Mouse (Mus musculus): ENCODE results near the gene Tfeb. TPM values are rescaled to one million over a fixed set of nuclear protein-coding genes. Genes with fewer than 3 reads are reported as not detected.
A peak's percentile ranks its signal among the peaks of the same experiment; 100 is the strongest.

The Tfeb gene
- polyA plus RNA-seq, 1 experiment from 2014 or later = 2.9 TPM

DNA sequence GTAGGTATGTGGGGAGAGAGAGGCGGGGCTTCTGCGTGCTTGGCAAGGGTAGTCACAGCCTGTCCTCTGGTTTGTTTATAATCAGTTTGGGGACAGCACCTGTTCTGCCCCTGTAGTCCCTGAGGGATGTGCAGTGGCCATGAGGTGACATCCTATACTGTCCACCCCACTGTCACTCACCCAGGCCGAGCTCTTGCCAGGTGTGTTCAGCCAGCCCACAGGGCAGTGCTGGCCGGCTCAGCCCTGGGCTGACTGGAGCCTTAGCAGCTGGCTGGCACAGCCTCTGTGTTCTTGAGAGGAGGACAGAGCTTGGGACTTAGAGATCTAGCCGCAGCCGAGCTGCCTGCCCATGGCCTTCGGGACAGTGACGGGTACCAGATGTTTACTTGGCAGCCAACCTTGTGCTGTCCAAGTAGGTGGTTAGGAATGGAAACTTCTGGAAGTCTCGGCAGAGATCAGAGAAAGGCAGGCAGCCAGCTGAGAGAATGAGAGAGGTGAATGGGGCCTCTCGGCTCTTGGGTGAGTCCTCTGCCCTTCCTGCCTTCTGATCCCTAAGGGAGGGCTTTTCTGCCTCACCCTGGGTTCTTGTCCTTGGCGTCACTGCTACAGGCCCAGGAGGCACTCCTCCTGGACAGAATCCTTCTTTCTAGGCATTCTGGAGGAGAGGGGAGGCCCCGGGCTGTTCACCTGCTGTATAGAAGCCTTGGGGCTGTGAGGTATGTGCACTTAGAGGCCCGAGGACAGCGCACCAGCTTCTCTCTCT, 12.1 kb downstream of the Tfeb start:
- DNase-seq (ENCODE audit: low spot score) = no peak
- H3K4me1 ChIP-seq = peaks cover 16% of the 10 kb centered on the region; the same call in 1 of the 2 replicates
- H3K27ac ChIP-seq (replicated peaks) = no peak overlapping the region
- peaks cover 9% of the 10 kb centered on the region for H3K9me3 ChIP-seq
- no peak overlapping the region for H3K4me3 ChIP-seq
- no peaks in the 10 kb centered on the region for H3K36me3 ChIP-seq (replicated peaks)
- WGBS = 74% methylated on average over 14 of the region's 14 CpGs
- H3K27me3 ChIP-seq (replicated peaks; ENCODE audit: low read depth, poor library complexity, severe bottlenecking) = no peaks in the 10 kb centered on the region

DNA sequence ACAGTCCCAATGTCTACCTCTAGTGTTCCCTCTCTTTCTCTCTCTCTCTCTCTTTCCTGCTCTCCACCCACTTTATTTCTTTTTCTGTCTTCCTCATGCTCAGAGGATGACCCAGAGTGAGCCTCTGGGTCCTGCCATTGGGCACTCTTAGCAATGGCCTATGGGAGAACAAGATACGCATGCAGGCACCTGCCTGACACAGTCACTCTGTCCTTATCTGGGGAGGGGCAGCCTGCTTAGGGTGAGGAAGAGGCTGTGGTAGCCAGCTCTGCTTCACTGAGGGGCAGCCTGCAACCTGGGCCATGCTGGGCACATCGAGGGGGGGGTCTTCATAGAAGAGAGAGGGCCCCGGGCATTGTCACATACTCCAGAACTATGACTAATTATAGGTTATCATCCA, 12.8 kb downstream of the Tfeb start:
- no peaks in the 10 kb centered on the region for H3K27me3 ChIP-seq (replicated peaks; ENCODE audit: low read depth, poor library complexity, severe bottlenecking)
- no peak overlapping the region for H3K27ac ChIP-seq (replicated peaks)
- DNase-seq (ENCODE audit: low spot score) = no peak
- H3K4me3 ChIP-seq = no peak overlapping the region
- H3K4me1 ChIP-seq = peaks cover 16% of the 10 kb centered on the region; the same call in 1 of the 2 replicates
- H3K36me3 ChIP-seq (replicated peaks) = no peaks in the 10 kb centered on the region
- WGBS = 80% methylated on average over 3 of the region's 3 CpGs
- H3K9me3 ChIP-seq = peaks cover 9% of the 10 kb centered on the region

DNA sequence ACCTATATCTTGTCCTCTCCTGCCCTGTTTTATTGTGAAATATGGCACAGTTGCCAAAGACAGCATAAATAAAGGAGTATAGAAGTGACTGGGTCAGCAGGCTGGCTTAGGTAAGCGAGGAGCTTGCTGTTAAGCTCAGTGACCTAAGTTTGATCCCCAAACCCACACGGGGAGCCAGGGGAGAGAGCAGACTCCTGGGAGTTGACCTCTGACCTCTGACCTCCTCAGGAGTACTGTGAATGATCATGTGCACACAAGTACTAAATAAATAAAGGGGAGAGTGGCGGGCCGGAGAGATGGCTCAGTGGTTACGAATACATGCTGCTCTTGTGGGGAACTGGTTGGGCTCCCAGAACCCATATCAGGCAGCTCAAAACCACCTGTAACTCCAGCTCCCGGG, 13.3 kb downstream of the Tfeb start:
- Histone ChIP-seq H3K4me1 (peaks cover 16% of the 10 kb centered on the region; the same call in 1 of the 2 replicates), H3K27me3 (replicated peaks; ENCODE audit: low read depth, poor library complexity, severe bottlenecking) (no peaks in the 10 kb centered on the region), H3K36me3 (replicated peaks) (no peaks in the 10 kb centered on the region), H3K9me3 (0 out of 2 replicates have a peak, but pooled peaks cover 5% of the 10 kb centered on the region), H3K4me3 (no peak overlapping the region), H3K27ac (replicated peaks) (no peak overlapping the region)
- 43% methylated on average over 6 of the region's 6 CpGs for WGBS
- DNase-seq (ENCODE audit: low spot score) = no peak

GRCm38 (mm10) chr17:47751811-47752210, 15.0 kb downstream of the Tfeb start:
- Histone ChIP-seq H3K27me3 (replicated peaks; ENCODE audit: low read depth, poor library complexity, severe bottlenecking) (no peaks in the 10 kb centered on the region), H3K27ac (replicated peaks) (no peak overlapping the region), H3K4me3 (no peak overlapping the region), H3K4me1 (peaks cover 21% of the 10 kb centered on the region), H3K9me3 (0 out of 2 replicates have a peak, but pooled peaks cover 5% of the 10 kb centered on the region), H3K36me3 (replicated peaks) (no peaks in the 10 kb centered on the region)
- 67% methylated on average over 5 of the region's 5 CpGs for WGBS
- no peak for DNase-seq (ENCODE audit: low spot score)

DNA sequence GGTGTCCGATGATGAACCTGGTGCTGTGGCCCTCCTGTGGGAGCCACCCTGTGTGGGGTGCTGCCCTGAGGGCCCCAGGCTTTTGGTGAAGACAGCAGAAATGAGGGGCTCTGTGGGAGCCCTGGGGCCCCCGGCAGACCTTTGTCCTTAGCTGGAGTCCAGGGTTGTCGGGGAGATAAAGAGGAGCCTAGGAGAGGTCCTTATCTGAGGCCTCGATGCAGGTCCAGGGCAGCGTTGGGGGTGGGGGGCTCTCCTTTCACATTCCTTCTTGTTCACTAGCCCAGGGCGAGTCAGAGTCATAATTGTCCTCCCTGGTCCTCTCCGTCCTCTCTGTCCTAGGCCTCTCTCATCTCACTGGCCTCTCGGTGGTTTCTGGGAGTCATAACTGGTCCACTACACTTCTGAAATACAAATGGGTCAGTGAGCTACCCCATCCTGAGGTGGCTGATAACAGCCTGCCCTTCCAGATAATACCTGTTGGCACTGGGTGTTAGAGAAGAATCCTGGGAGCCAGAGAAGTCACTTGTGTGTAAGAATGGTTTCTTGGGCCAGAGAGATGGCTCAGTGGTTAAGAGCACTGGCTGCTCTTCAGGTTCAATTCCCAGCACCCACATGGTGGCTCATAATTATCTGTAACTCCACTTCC, 16.4 kb downstream of the Tfeb start:
- 85% methylated on average over 8 of the region's 8 CpGs for WGBS
- Histone ChIP-seq H3K36me3 (replicated peaks) (no peaks in the 10 kb centered on the region), H3K27ac (replicated peaks) (0 out of 2 replicates have a peak overlapping the region, but pooled peaks have one; percentile 16), H3K9me3 (0 out of 2 replicates have a peak, but pooled peaks cover 5% of the 10 kb centered on the region), H3K4me3 (no peak overlapping the region), H3K27me3 (replicated peaks; ENCODE audit: low read depth, poor library complexity, severe bottlenecking) (0 out of 2 replicates have a peak, but pooled peaks cover 5% of the 10 kb centered on the region), H3K4me1 (peaks cover 24% of the 10 kb centered on the region)
- DNase-seq (ENCODE audit: low spot score) = no peak

DNA sequence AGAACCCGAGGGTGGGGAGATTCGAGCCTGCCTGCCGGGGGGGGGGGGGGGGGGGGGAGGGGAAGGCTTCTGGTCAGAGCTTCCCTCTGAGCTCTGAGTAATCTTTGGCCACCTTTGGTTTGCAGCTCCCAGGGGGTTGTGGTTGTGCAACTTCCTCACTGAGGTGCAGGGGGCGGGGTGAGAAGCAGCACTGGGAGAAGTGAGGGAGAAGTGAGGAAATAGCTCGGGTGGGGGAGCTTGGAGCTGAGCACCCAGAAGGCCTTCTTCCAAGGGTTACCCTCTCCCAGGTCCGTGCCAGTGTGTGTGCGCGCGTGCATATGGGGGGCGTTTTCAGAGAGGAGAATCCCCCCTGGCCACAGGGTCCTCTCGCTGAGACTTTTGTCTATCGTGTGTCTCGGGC, 17.4 kb downstream of the Tfeb start:
- Histone ChIP-seq H3K36me3 (replicated peaks) (no peaks in the 10 kb centered on the region), H3K4me3 (no peak overlapping the region), H3K27me3 (replicated peaks; ENCODE audit: low read depth, poor library complexity, severe bottlenecking) (0 out of 2 replicates have a peak, but pooled peaks cover 5% of the 10 kb centered on the region), H3K9me3 (0 out of 2 replicates have a peak, but pooled peaks cover 5% of the 10 kb centered on the region), H3K27ac (replicated peaks) (no peak overlapping the region), H3K4me1 (peaks cover 14% of the 10 kb centered on the region)
- DNase-seq (ENCODE audit: low spot score) = no peak
- 80% methylated on average over 12 of the region's 13 CpGs for WGBS

DNA sequence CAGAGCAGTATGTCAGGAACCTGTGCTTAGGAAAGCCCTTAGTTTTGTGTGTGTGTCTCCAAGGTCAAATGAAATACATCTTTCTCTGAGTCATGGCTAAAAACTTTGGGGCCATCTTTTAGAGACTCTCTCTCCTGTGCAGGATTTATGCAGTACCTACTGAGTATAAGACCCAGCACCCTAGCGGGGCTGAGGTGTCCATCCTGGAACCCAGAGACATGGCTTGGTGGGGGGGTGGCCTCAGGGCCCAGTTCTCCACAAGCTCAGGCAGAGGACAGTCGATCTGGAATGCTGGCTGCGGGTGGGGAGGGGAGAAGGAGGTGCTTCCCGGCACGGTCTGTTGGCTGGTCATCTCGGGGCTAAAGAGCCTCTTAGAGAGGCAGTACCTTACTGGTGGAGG, 19.5 kb downstream of the Tfeb start:
- WGBS = 34% methylated on average over 6 of the region's 6 CpGs
- Histone ChIP-seq H3K4me1 (peaks cover 8% of the 10 kb centered on the region; the same call in 1 of the 2 replicates), H3K27me3 (replicated peaks; ENCODE audit: low read depth, poor library complexity, severe bottlenecking) (0 out of 2 replicates have a peak, but pooled peaks cover 5% of the 10 kb centered on the region), H3K27ac (replicated peaks) (no peak overlapping the region; the same call in 1 of the 2 replicates), H3K4me3 (no peak overlapping the region), H3K36me3 (replicated peaks) (no peaks in the 10 kb centered on the region), H3K9me3 (0 out of 2 replicates have a peak, but pooled peaks cover 5% of the 10 kb centered on the region)
- DNase-seq (ENCODE audit: low spot score) = no peak

GRCm38 (mm10) chr17:47757056-47757610, 20.3 kb downstream of the Tfeb start:
- no peak for DNase-seq (ENCODE audit: low spot score)
- Histone ChIP-seq H3K4me1 (peaks cover 8% of the 10 kb centered on the region; the same call in 1 of the 2 replicates), H3K36me3 (replicated peaks) (no peaks in the 10 kb centered on the region), H3K27me3 (replicated peaks; ENCODE audit: low read depth, poor library complexity, severe bottlenecking) (0 out of 2 replicates have a peak, but pooled peaks cover 5% of the 10 kb centered on the region), H3K9me3 (no peaks in the 10 kb centered on the region), H3K4me3 (no peak overlapping the region), H3K27ac (replicated peaks) (peak overlapping the region; percentile 48; the same call in 1 of the 2 replicates)
- 81% methylated on average over 7 of the region's 7 CpGs for WGBS

GRCm38 (mm10) chr17:47759702-47760410, 23.0 kb downstream of the Tfeb start:
- Histone ChIP-seq H3K27ac (replicated peaks) (no peak overlapping the region), H3K4me3 (no peak overlapping the region), H3K27me3 (replicated peaks; ENCODE audit: low read depth, poor library complexity, severe bottlenecking) (peaks cover 14% of the 10 kb centered on the region; the same call in 1 of the 2 replicates), H3K9me3 (no peaks in the 10 kb centered on the region), H3K36me3 (replicated peaks) (no peaks in the 10 kb centered on the region), H3K4me1 (peaks cover 17% of the 10 kb centered on the region)
- 76% methylated on average over 15 of the region's 15 CpGs for WGBS
- no peak for DNase-seq (ENCODE audit: low spot score)

DNA sequence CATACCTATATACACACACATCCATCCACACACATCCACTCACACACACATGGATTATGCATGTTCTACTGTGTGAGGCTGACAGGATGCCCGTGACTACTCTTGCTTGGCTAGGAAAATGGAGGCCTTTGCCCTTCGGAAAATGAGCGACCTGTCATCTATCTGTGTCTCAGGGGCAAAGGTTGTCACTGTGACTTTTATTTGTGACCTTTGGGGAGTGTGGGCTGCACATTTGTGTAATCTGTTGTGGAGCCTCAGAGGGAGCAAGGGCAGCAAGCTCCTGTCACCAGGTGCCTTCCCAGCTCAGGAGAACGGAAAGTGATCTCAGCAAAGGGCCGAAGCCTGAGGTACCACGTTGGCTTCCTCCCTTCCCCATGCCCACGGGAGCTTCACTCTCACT, 25.2 kb downstream of the Tfeb start:
- peaks cover 10% of the 10 kb centered on the region for H3K4me1 ChIP-seq
- 76% methylated on average over 7 of the region's 7 CpGs for WGBS
- H3K27ac ChIP-seq (replicated peaks) = 0 out of 2 replicates have a peak overlapping the region, but pooled peaks have one; percentile 20
- no peaks in the 10 kb centered on the region for H3K36me3 ChIP-seq (replicated peaks)
- H3K4me3 ChIP-seq = no peak overlapping the region
- DNase-seq (ENCODE audit: low spot score) = no peak
- H3K27me3 ChIP-seq (replicated peaks; ENCODE audit: low read depth, poor library complexity, severe bottlenecking) = peaks cover 16% of the 10 kb centered on the region; the same call in 1 of the 2 replicates
- H3K9me3 ChIP-seq = no peaks in the 10 kb centered on the region

DNA sequence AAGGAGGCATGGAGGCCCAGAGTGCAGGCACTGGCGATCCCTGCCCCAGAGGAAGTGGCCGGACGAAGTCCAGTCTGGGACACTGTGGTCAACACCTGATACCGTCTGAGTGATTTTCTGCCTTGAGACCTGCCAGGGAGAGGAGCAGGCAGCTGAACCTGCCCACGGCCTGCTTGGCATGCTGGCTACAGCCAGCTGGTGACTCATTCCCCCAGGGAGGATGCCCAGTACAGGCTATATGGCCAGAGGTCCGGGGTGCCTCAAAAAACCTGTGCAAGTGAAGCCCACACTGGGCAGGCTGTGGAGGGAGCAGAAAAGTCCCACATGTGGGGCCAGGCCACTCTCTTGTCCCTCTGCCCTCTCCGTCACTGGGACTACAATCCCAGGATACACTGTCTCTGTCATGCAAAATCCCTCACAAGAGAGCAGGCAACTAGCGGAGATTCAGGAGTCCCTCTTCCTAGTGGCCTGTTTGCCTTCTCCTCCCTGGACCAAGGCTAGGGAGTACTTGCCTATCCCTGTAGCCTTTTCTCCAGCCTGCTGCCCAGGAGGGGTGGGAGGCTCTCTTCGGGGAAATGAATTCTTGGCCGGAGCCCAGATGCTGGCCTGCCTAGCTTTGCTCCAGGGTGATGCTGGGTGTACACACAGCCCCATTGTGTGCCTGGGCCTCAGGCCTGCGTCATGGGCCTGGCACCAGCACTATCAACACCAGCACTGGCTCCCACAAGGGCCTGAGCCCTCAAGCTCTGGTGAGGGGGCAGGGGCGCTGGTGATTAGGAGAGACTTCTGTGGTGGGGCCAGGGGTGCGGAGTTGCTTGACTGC, 25.9 kb downstream of the Tfeb start:
- 69% methylated on average over 13 of the region's 13 CpGs for WGBS
- Histone ChIP-seq H3K4me1 (peaks cover 11% of the 10 kb centered on the region), H3K27ac (replicated peaks) (peak overlapping the region; percentile 46; the same call in 1 of the 2 replicates), H3K4me3 (no peak overlapping the region), H3K36me3 (replicated peaks) (no peaks in the 10 kb centered on the region), H3K27me3 (replicated peaks; ENCODE audit: low read depth, poor library complexity, severe bottlenecking) (peaks cover 16% of the 10 kb centered on the region; the same call in 1 of the 2 replicates), H3K9me3 (no peaks in the 10 kb centered on the region)
- no peak for DNase-seq (ENCODE audit: low spot score)

All from embryonic facial prominence, embryonic 10.5 days (tissue).